Mouse (Mus musculus): ENCODE measurements around the gene Il17d. TPM values are rescaled to one million over a fixed set of nuclear protein-coding genes. Genes with fewer than 3 reads are reported as not detected.

The Il17d gene
- polyA plus RNA-seq, 1 experiment, result not detected

DNA sequence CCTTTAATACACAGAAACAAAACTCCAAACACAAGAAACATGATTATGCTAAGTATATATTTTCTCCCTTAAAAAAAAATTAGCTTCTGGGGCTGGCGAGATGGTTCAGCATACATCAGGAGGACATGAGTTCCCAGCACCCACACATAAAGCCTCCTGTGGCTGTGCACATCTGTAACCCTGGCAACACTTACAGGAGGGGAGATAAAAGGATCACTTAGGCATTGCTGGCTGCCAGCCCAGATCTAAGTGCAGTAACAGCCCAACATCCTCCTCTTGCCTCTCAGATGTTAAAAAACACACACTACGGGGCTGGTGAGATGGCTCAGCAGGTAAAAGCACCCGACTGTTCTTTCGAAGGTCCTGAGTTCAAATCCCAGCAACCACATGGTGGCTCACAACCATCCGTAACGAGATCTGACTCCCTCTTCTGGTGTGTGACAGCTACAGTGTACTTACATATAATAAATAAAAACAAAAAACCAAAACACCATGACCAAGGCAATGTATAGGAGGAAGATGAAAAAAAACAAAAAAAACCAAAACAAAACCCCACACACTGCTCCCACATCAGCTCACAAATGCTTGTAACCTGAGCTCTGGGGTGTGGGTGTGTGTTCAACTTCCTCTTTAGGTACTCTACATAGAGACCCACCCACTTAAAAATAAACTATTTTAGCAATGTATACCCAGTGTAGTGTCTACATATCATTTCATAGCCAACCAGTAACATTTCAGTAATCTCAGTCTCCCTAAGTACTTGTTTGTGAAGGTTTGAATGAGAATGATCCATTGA is 50.4 kb downstream of the Il17d start:
- H3K9me3 ChIP-seq, result peaks cover 9% of the 10 kb centered on the region
- peaks cover 18% of the 10 kb centered on the region for H3K4me1 ChIP-seq
- TF ChIP-seq GATA1 (IDR thresholded peaks at IDR 0.05; ENCODE audit: borderline replicate concordance, low read length), result no peak
- no peak for TF ChIP-seq FLI1 (IDR thresholded peaks at IDR 0.05; ENCODE audit: low read length)

GRCm38 (mm10) chr14:57576364-57577060 is 51.9 kb downstream of the Il17d start:
- peaks cover 9% of the 10 kb centered on the region for H3K9me3 ChIP-seq
- peaks cover 54% of the 10 kb centered on the region for H3K36me3 ChIP-seq (replicated peaks; ENCODE audit: low read length)
- H3K4me1 ChIP-seq, result peaks cover 9% of the 10 kb centered on the region; the same call in 1 of the 2 replicates
- H3K4me3 ChIP-seq (replicated peaks), result no peak overlapping the region
- no peaks in the 10 kb centered on the region for H3K27me3 ChIP-seq (replicated peaks)
- TF ChIP-seq FLI1 (IDR thresholded peaks at IDR 0.05; ENCODE audit: low read length) (no peak), GATA1 (IDR thresholded peaks at IDR 0.05; ENCODE audit: borderline replicate concordance, low read length) (no peak)

More for the DNA sequence above, 50.4 kb downstream of the Il17d start:
- no peaks in the 10 kb centered on the region for H3K27me3 ChIP-seq (replicated peaks)
- peaks cover 39% of the 10 kb centered on the region for H3K36me3 ChIP-seq (replicated peaks; ENCODE audit: low read length)
- no peak overlapping the region for H3K4me3 ChIP-seq (replicated peaks)

- H3K36me3 ChIP-seq (replicated peaks; ENCODE audit: low read length), result peaks cover 94% of the 10 kb centered on the region
- TF ChIP-seq FLI1 (IDR thresholded peaks at IDR 0.05; ENCODE audit: low read length), result no peak
- no peak for TF ChIP-seq GATA1 (IDR thresholded peaks at IDR 0.05; ENCODE audit: borderline replicate concordance, low read length)
- H3K27me3 ChIP-seq (replicated peaks), result no peaks in the 10 kb centered on the region
- no peak overlapping the region for H3K4me3 ChIP-seq (replicated peaks)
- peaks cover 11% of the 10 kb centered on the region for H3K4me1 ChIP-seq
- no peaks in the 10 kb centered on the region for H3K9me3 ChIP-seq
Observed at GRCm38 (mm10) chr14:57591830-57592229, 67.3 kb downstream of the Il17d start.

Other genes starting within 250 kb of the Il17d start
- 3.3 TPM in 1 of 2 replicates, not detected in the other for gene Cryl1, start 126.2 kb upstream of the Il17d start, polyA plus RNA-seq (2012; ENCODE audit: insufficient read depth, low replicate concordance)
- gene Ift88, start 100.7 kb upstream of the Il17d start, polyA plus RNA-seq (2012; ENCODE audit: insufficient read depth, low replicate concordance), result 0.11 TPM in 1 of 2 replicates, not detected in the other
- gene Eef1akmt1, start 46.8 kb downstream of the Il17d start, polyA plus RNA-seq (2012; ENCODE audit: insufficient read depth, low replicate concordance), result 2.2 TPM in 1 of 2 replicates, not detected in the other
- gene Xpo4, start 140.7 kb downstream of the Il17d start, polyA plus RNA-seq (2012; ENCODE audit: insufficient read depth, low replicate concordance), result 1.9 and 7.5 TPM in 2 replicates
- gene Gm49361, start 221.3 kb downstream of the Il17d start, polyA plus RNA-seq (2012; ENCODE audit: insufficient read depth, low replicate concordance), result 0.67 TPM in 1 of 2 replicates, not detected in the other
- 2.0 TPM in 1 of 2 replicates, not detected in the other for gene Lats2, start 233.6 kb downstream of the Il17d start, polyA plus RNA-seq (2012; ENCODE audit: insufficient read depth, low replicate concordance)

All from megakaryocyte, embryonic 14.5 days (primary cell).